Mouse (Mus musculus) retina, postnatal 1 day (tissue): ENCODE results near the gene Det1.
A peak's percentile ranks its signal among the peaks of the same experiment; 100 is the strongest.

ENCODE experiments used
- DNase-seq: peaks from one replicate; pipeline ENCODE4 v3.0.0-alpha.2; 2012

Det1 gene

GRCm38 (mm10) chr7:78846737-78847434 is at the start of gene Det1:
Gene Det1 (minus strand): TSS chr7:78847263.
- DNase-seq: peak; percentile 94

DNA sequence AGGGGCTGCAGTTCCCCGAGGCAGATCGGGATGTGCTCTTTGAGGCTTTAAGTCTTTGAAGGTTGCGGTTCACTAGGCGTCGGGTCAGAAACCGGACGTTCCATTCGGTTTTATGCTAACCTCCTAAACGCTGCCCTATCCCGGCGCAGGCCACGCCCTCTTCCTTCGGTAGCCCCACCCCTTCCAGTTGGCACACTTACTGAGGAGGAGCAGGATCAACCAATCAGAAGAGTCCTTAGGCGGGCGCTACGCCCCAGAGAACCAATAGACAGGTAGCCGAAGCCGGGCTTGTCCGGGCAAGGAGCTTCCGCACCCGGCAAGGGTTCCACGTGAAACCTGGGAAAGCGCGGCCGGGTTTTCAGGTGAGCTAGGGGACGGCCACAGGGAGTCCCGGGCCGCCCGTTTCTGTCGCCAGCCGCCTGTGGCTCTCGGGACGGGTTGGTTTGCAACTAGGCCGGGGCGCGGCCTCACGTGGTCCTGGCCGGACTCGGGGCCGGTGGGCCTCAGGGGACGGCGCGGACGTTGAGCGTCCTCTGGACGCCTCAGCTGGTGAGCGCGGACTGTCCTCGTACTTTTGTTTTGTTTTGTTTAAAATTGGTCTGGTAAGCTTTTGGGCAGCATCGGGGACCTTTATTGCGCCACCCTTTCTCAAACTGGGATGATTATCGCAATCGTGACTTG is 48.7 kb upstream of the Det1 start, which contains the start of gene Aen:
TSS of gene Aen (plus strand) at position 202 of the 681 bp plus-strand sequence.
- DNase-seq: peak; percentile 99

- no peak for DNase-seq
These were observed 48.1 kb upstream of the Det1 start for GRCm38 (mm10) chr7:78895021-78895652.

DNA sequence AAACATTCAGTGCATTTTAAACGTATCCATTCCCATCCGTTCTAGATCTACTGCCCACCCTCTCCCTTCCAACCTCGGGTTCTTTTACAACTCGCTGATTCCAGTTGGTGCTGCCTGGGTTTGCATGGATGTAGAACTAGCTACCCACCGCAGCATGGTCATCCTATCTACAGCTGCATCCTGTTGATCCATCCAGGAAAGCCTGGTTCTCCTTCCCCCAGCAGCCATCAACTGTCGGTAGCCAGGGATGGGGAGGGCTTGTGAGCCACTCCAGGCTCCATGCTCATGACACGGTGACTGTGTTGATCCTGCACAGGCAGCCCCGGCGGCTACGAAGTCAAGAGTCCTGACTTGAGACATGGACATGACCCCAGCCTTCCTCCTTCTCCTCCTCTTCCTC is 46.9 kb upstream of the Det1 start:
- no peak for DNase-seq

GRCm38 (mm10) chr7:78890641-78891040 is 43.6 kb upstream of the Det1 start:
- DNase-seq: peak; percentile 88

DNA sequence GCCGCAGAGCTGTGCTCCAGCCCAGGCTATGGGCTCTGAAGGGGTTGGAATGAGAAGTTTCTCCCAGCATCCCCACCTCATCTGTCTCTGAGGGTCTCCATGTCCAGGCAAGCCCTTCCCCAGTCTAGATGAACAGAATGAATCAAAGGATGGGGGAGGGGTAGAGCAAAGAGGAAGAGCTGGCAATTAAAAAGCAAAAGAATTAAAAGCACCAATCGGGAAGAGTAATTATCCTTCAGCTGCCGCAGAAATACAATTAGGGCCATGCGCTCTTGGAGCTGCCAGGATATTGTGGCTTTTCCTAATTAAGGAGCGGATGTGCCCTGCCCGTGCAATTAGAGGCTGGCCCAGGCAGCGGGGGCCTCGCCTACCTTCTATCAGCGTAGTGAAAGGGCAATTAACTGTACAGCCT is 40.4 kb upstream of the Det1 start:
- peak; percentile 96 for DNase-seq

DNA sequence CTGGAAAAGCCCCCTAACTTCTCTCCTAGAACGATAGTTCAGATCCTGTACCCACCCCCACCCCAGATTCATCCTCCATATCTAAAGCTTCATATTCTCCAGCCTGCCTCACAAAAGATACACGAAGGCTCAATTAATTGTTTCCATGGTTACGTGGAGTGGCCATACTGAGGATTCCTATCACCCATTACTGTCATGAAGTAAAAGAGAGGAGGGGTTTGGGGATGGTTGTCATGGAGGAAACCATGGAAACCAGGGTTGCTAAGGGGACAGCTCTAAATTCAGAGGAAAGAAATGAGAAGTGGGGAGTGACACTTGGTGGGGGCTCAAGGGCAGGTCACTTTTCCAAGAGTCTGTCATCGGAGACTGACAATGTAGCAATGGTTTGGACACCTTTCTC is 39.4 kb upstream of the Det1 start:
- peak; percentile 58 for DNase-seq

DNA sequence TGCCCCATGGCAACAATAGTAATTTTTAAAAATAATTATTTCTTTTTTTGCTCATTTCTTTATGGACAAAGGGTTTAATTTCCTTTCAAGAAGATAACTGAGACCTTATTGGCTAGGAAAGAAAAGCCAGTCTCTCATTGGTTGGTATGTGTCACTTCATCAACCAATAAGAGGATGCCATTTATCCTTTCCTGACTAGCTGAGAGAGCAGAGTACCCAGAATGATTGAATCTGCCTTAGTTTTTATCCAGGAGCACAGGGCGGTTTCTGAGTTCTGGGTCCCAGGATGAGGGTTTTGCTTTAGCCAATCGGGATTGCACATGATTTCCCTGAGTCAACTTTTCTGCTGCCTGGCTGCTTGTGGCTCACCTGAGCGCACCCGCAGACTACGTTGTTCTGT is 38.3 kb upstream of the Det1 start:
- peak; percentile 36 for DNase-seq

GRCm38 (mm10) chr7:78884139-78884538 is 37.1 kb upstream of the Det1 start:
- peak; percentile 92 for DNase-seq

DNA sequence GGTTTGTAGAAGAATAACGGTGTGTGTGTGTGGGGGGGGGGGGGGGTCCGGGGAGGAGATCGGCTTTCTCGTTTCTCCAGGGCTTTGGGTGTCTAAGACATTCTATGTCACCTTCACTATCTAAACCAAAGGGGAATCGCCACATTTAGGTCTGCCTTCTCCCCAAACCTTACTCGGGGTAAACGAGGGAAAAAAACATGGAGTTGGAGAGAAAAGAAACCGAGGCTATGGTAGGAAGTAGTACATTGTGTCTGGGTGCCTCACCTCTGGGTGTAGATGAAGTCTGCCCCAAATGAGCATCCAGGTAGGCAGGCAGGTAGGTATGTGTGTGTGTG is 36.6 kb upstream of the Det1 start:
- no peak for DNase-seq

DNA sequence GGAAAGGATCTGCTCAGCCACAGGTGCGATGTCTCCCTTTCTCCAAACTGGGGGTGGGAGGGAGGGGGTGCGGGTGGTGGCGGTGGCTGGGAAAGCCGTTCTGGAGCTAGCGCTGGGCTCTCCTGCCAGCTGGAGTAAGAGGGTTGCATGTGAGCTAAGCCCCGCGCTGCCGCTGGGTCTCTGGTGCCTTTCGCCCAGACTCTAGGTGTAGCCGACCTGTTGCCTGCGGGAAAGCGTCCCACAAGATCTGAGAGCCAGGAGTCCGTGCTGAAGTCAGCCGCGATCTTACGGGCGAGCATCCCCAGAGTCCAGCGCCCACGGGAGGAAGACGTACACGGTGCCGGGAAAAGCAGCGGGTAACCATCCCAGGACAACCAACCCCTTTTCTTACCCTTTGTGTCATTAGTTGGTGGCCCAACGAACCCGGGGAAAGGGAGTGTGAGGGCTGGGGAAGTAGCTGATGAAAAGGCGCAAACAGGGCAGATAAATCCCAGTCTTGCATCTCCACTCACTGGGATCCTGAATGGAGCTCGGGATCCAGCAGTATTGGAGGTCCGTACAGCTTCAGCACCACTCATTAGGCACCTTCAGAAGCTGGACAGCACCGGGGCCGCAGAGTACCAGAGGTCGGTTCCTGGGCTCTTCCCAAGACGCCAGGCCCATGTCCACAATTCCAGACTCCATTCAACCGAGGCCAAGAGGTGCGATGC is 36.1 kb upstream of the Det1 start:
- peak; percentile 38 for DNase-seq

DNA sequence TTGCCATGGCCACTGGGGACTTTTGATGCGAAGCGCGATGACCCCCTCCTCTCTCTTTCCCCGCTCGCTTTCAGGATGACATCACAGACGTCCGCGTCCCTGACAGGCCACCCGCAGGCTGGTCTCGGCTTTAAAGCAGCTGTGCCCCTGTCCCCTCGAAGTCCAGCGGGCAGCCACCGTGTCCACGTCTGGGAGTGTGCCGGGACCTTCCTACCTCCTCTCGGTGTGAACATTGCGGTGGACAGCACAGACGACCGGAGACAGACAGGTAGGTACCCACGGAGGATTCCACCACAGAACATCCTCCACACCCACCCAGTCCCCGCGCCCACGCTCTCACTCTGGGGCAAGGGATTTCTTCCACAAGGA is 35.4 kb upstream of the Det1 start:
- peak; percentile 96 for DNase-seq

- DNase-seq: no peak
These were observed 34.8 kb upstream of the Det1 start for GRCm38 (mm10) chr7:78881607-78882468.

- no peak for DNase-seq
These were observed 25.8 kb upstream of the Det1 start for GRCm38 (mm10) chr7:78872831-78873230.

DNA sequence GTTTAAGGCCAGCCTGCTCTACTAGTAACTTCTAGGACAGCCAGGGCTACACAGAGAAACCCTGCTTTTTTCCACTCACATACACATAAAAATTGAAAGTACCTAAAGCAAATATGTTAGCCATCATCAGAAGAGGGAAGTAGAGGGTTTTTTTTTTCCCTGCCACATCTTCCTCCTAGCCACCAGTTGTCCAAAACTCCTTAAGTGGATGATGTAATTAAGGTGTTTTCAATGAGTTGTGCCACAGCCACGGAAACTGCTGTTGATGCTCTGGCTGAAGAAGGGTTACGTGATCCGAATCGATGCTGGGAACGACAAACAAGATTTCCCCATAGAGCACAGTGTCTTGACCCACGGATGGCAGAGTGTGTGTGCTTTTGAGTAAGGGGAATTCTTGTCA is 25.3 kb upstream of the Det1 start:
- no peak for DNase-seq

DNA sequence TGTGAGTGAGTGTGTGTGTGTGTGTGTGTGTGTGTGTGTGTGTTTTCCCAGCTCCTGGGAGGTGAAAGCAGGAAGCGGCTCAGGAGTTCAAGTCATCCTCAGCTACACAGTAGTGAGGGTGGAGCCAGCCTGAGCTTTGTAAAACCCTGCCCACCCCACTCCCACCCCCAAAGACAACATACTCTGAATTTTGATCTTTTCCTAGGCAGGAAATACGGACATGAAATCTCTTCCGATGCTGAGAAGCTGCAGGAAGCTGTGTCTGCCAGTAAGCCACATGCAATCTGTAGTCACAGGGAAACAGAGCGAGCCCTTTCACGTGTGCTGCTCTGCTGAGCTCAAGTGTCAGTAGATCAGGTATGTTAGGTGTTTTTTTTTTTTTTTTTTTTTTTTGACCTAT is 21.7 kb upstream of the Det1 start:
- no peak for DNase-seq

DNA sequence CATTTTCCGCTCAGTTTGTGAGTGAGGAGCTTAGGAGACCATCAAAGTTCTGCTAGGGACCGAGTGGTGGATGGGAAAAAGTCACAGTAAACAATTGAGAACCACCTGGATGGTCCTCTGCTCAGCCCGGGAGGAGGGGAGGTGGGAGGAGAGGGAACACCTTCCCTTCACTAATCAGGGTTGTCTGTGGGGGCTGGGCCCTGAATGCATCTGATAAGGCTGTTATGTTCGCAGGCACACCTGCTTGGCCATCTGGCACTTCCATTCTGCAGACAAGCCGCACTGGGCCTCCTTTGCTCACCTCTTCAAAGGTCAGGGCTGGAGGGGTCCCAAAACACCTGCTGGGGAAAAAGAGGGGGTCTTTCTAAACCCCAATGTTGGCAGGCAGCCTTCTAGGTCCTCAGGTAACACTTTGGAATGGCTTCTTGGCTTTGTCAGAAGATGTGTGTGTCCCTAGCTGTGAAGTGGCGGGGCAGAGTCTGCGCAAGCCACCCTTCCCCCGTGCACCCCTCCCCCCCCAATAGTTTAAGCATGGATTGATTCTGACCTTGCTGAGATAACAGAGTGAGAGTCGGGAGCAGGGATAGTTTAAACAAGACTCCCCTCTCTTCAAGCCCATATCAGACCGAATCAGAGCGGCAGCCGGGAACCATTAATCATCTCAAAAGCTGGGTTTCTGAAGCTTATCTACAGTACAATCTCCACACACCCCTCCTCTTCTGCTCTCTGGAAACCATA is 18.3 kb upstream of the Det1 start:
- DNase-seq: no peak

DNA sequence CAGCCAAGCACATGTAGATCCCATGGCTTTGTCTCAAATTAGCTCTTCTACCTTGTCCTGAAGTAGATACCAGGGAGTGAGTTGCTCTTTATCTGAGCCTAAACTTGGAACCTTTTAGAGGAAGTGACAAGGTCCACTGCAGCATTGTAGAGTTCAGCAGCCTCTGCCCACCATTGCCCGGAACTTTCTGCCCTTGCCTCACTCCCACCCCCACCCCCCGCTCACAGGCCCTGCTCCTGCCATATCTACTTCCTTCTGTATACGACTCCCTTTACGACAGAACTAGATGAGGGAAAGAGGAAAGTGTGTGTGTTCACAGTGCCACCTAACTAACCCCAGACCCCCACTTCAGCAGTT is 17.4 kb upstream of the Det1 start:
- no peak for DNase-seq

DNA sequence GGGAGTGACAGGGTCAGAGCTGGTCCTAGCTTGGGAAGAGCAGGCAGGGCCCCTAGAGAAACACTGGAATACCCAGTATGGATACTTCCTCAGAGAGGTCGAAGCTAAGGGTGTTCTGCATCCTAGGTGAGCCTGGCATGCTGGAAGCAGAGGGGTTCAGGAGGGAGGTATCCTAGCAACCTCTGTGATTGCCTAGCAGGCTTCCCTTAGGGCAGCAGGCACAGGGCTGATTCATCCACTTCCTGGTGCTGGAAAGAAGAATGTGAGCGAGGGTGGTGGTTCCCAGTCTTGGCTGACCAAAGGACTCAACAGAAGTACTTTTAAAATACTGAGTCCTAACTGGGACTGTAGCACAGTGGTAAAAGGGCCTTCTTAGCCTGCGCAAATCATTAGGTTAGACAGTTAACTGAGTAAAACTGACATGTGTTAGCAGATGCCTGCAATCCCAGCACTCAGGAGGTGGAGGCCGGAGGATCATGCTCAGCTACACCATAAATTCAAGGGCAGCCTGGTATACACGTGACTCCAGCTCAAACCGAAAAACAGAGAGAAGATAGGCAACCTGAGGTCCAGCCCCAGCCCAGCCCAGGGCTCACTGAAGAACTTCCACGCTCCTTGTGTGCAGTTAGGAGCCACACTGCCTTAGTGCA is 16.9 kb upstream of the Det1 start:
- DNase-seq: no peak

GRCm38 (mm10) chr7:78855044-78855655 is 8.1 kb upstream of the Det1 start:
- no peak for DNase-seq

DNA sequence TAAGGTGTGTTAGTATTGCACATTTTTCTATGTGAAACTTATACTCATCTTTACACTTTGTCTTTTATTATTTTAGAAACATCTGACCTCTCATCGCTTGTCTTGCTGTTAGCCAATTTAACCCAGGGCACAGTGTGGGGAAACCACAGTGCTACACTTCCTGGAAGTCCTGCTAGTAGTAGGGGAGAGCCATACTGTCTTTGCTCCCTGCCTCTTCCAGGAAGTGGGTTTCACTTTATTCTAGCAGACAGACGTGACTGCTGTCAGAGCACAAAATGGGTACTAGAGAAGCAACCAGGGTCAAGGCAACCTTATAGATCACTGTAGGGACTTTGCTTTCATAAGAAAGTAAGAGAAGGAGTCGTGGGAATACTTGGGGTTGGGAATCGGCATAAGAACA is 7.0 kb upstream of the Det1 start:
- DNase-seq: no peak
